Mouse (Mus musculus) testis, adult 2 months (tissue): ENCODE measurements around the gene Bloc1s5. TPM values are rescaled to one million over a fixed set of nuclear protein-coding genes. Genes with fewer than 3 reads are reported as not detected.

ENCODE experiments used
- H3K27ac ChIP-seq: fragments of 200-500 bp; 2 replicates; pipeline ENCODE4 v1.5.1; 2012; ENCODE audit warnings: low read depth, low read length; ENCODE audit not compliant: control insufficient read depth, insufficient read depth
- H3K27me3 ChIP-seq: fragments of 200-500 bp; 2 replicates; pipeline ENCODE4 v1.6.1; 2012; ENCODE audit warnings: mild to moderate bottlenecking, low read length, moderate library complexity; ENCODE audit not compliant: control insufficient read depth, insufficient read depth
- H3K36me3 ChIP-seq: fragments of 200-500 bp; 2 replicates; pipeline ENCODE4 v1.6.1; 2012; ENCODE audit warnings: mild to moderate bottlenecking, low read length; ENCODE audit not compliant: control insufficient read depth, insufficient read depth
- H3K4me1 ChIP-seq: fragments of 200-500 bp; 2 replicates; pipeline ENCODE4 v1.6.1; 2012; ENCODE audit warnings: low read length; ENCODE audit not compliant: control insufficient read depth, insufficient read depth
- H3K4me3 ChIP-seq: fragments of 200-500 bp; 2 replicates; pipeline ENCODE4 v1.5.1; 2012; ENCODE audit warnings: low read depth, mild to moderate bottlenecking, low read length, moderate library complexity, mixed read lengths; ENCODE audit not compliant: control insufficient read depth
- CTCF ChIP-seq: fragments of 200-500 bp; IDR thresholded peaks from 2 replicates; pipeline ENCODE4 v1.5.1; 2012; ENCODE audit warnings: low read depth, mild to moderate bottlenecking, inconsistent platforms, low read length, moderate library complexity; ENCODE audit not compliant: control insufficient read depth, insufficient read depth, insufficient replicate concordance
- POLR2A ChIP-seq: fragments of 200-500 bp; IDR thresholded peaks from 2 replicates; pipeline ENCODE4 v1.6.1; 2012; ENCODE audit warnings: low read depth, mild to moderate bottlenecking, inconsistent platforms, low read length, moderate library complexity; ENCODE audit not compliant: control insufficient read depth
- polyA plus RNA-seq: library from polyadenylated mRNA; depleted of rRNA; stranded (reverse); fragments of >200 nt; gene quantifications from 2 replicates; pipeline ENCODE4 v1.2.3, GENCODE M21; 2012; rRNA removed

Gene Bloc1s5
- polyA plus RNA-seq, 1 experiment = 5.3 TPM

- Histone ChIP-seq H3K36me3 (no peaks in the 10 kb centered on the region), H3K27me3 (no peaks in the 10 kb centered on the region), H3K27ac (no peak overlapping the region), H3K4me3 (no peak overlapping the region), H3K4me1 (peaks cover 3% of the 10 kb centered on the region)
- TF ChIP-seq POLR2A = no peak
- no peak for TF ChIP-seq CTCF
Measured at GRCm38 (mm10) chr13:38543455-38544125, 91.3 kb downstream of the Bloc1s5 start.

Other genes starting within 250 kb of the Bloc1s5 start
- 15.8 and 16.3 TPM in 2 replicates for gene Txndc5, start 106.3 kb downstream of the Bloc1s5 start, polyA plus RNA-seq
- 4.0 and 4.7 TPM in 2 replicates for gene Eef1e1, start 23.9 kb upstream of the Bloc1s5 start, polyA plus RNA-seq